Mouse (Mus musculus): ENCODE data around the gene Msto1. TPM values are rescaled to one million over a fixed set of nuclear protein-coding genes. Genes with fewer than 3 reads are reported as not detected.
"Not testable (repeated sequence)": the region's sequence is repeated elsewhere in the genome, so short reads cannot be mapped to it uniquely, and the experiment has no call there.

The Msto1 gene
- 10 to 100 TPM; 28.5 to 29.9 TPM for total RNA-seq (2021)

GRCm38 (mm10) chr3:88913511-88914383 lies at the start of gene Msto1:
TSS of gene Msto1 (minus strand) at chr3:88913999.
- peak; percentile 92 for DNase-seq

DNA sequence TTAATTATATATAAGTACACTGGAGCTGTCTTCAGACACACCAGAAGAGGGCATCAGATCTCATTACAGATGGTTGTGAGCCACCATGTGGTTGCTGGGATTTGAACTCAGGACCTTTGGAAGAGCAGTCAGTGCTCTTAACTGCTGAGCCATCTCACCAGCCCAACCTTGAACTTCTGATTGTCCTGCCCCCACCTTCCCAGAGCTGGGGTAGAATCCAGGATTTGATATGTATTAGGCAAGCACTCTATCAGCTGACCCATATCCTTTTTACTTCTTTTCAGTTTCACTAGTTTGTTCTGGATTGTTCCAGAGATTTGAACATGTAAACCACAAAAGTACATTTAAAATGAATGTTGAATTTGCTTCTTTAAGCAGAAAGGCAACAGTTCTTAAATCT lies 49.4 kb upstream of the Msto1 start:
- DNase-seq: not testable (repeated sequence)

- no peak for DNase-seq
These were observed 39.9 kb upstream of the Msto1 start for GRCm38 (mm10) chr3:88953736-88954135.

GRCm38 (mm10) chr3:88953246-88953645 lies 39.4 kb upstream of the Msto1 start:
- no peak for DNase-seq

- DNase-seq: no peak
These were observed 37.6 kb upstream of the Msto1 start for GRCm38 (mm10) chr3:88951327-88951800.

- DNase-seq: peak; percentile 80
These were observed 37.0 kb upstream of the Msto1 start, which contains the start of the genes Ash1l and Dap3 for GRCm38 (mm10) chr3:88950576-88951326. TSS of gene Ash1l (plus strand) at chr3:88950622. TSS of gene Dap3 (minus strand) at chr3:88951181.

GRCm38 (mm10) chr3:88949786-88950575 lies 36.2 kb upstream of the Msto1 start:
- DNase-seq: peak; percentile 94

GRCm38 (mm10) chr3:88944109-88944508 lies 30.3 kb upstream of the Msto1 start:
- no peak for DNase-seq

GRCm38 (mm10) chr3:88942316-88942880 lies 28.6 kb upstream of the Msto1 start:
- DNase-seq: no peak

- no peak for DNase-seq
These were observed 25.9 kb upstream of the Msto1 start for GRCm38 (mm10) chr3:88939749-88940148.

GRCm38 (mm10) chr3:88939071-88939470 lies 25.3 kb upstream of the Msto1 start:
- no peak for DNase-seq

DNA sequence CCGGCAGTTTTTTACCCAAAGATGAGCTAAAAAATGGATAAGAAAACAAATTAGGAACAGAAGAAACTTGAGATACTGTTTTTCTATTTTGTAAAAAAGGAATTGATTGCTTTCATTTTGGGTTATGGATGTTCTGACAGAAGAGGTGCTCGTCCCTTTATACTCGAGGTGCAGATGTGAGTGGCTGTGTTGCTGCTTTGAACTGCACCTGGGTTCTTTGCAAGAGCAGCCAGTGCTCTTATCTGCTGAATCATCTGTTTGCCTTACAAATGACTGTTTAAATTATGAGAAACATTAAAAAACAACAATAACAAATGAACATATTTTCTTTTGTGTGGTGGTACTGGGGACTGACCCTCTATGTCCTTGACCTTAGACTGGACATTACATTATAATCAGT lies 15.7 kb upstream of the Msto1 start:
- DNase-seq: no peak

- DNase-seq: no peak
These were observed 11.9 kb upstream of the Msto1 start for GRCm38 (mm10) chr3:88925651-88926050.

GRCm38 (mm10) chr3:88923989-88924591 lies 10.3 kb upstream of the Msto1 start:
- DNase-seq: peak; percentile 62

- peak; percentile 56 for DNase-seq
These were observed 7.6 kb upstream of the Msto1 start for GRCm38 (mm10) chr3:88921411-88921810.

GRCm38 (mm10) chr3:88918981-88919380 lies 5.2 kb upstream of the Msto1 start:
- no peak for DNase-seq

DNA sequence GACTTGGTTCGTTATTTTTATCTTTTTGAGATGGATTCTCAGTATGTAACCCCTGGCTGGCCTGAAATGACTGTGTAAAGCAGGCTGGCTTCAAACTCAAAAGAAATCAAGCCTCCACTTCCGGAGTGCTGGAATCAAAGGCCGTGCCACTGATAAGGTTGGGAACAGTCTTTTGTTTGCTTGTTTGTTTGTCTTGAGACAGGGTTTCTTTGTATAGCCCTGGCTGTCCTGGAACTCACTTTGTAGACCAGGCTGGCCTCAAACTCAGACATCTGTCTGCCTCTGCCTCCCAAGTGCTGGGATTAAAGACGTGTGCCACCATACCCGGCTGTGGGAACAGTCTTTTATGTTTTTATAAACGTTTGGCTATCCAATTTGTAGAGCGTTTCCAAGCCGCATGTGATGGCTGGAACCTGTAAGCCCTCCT lies 598 bp upstream of the Msto1 start:
- no peak for DNase-seq

DNA sequence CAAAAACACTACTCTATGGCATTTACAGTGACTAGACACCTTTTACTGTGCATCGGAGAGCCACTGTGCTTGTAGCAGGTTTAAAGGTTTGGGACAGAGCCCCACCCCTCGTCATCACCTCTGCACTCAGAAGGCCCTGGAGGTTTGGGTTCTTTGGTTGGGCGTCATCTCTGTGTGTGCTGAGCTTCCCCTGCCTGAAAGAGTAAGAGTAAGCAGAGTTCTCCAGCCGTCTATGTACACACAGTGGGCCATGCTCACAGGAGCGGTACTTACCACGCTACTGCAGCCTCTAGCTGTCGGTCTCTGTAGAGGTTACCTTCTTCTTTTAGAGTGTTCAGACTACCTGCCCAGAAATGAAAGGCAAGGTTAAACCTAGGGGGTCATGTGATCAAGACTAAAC lies 1.2 kb downstream of the Msto1 start:
- no peak for DNase-seq

GRCm38 (mm10) chr3:88906393-88907159 lies 7.2 kb downstream of the Msto1 start:
- no peak for DNase-seq

DNA sequence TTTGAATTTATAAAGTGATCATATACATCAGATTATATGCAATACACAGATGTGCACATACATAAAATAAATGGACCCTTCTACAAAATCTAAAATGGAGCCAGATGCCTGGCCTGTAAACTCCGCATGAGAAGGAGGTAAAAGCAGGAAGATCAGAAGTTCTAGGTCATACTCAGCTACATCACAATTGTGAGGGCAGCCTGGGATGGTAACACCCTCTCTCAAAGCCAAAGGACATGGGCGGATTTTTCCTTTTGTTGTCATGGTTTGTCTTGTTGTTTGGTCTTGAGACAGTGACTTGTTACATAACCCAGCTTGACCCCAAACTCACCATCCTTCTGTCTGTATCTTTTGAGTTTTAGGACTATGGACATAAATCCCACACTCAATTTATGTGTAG lies 8.1 kb downstream of the Msto1 start:
- DNase-seq: no peak

DNA sequence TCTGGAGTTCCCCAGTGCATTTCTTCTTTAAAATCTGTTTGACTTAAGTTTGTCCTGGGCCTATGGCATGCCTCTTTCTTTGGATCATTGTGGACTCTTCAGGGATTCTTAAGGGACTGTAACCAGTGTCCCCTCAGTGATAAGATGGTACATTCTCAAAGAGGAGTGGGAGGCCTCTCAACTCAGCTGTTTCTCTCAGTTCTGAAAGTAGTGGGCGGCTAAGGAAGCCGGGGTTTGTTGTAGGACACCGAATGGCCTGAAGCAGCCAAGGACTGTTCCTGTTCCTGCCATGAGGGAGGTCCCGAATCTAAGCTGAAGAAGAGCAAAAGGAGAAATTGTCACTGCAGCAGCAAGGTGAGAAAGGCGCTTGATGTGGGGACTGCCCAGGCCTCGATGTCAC lies 8.6 kb downstream of the Msto1 start:
- DNase-seq: no peak
